Mouse (Mus musculus) megakaryocyte, adult 5-6 weeks (primary cell): ENCODE results near the gene Tlcd2. TPM values are rescaled to one million over a fixed set of nuclear protein-coding genes. Genes with fewer than 3 reads are reported as not detected.

ENCODE experiments used
- ATAC-seq: 2 replicates; pipeline ENCODE4 v1.8.0; 2016; ENCODE audit warnings: mild to moderate bottlenecking, inconsistent platforms; ENCODE audit not compliant: poor library complexity, severe bottlenecking
- total RNA-seq, 2 experiments: library from RNA; stranded (forward) in 1 of 2; stranded (reverse) in 1 of 2; fragments of 153-499, 151-499 nt in 1 of 2; fragments of 221-1000, 200-1000 nt in 1 of 2; gene quantifications; 2 replicates each; pipeline versions ENCODE4 v1.2.3 to v1.2.4; 2015 to 2017

Tlcd2 gene
- total RNA-seq, 2 experiments from 2014 or later = 3.1 to 5.4 TPM

DNA sequence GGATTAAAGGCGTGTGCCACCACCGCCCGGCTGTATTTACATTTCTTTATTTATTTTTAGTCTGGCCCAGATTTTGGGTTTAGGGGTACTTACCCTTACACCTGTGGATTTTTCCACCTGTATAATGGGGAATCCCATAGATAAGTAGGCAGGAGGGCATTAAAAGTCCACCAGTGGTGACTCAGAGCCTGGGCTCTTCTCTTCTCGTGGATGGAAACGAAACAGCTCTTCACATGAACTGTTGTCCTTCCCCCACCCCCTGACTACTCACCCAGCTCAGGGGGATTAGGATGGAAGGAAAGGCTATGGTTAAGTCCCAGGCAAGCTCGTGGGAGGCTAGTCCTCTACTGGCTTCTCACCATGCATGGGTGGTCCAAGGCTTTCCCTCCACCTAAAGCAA lies 2.9 kb downstream of the Tlcd2 start:
- ATAC-seq = no peak

DNA sequence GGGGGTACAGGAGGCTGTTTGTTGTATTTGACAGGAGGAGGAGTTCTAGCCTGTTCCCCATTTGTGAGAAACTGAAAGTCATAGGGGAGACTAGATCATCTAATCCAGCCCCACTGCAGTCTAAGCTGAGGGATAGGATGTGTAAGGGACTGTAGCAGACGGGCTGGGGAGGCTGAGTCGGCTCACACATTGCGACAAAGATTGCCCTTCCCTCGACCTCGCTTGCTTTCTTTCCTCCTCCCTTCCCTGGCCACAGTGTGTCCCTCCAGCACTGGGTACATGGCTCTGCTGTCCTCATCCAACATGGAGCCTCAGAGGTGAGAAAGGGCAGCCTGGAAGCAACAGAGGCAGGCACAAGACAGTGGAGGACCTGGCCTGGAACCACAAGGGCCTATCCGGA lies 3.5 kb downstream of the Tlcd2 start:
- ATAC-seq = no peak

- ATAC-seq = no peak
Observed at GRCm38 (mm10) chr11:75466731-75467505, 5.4 kb downstream of the Tlcd2 start.

GRCm38 (mm10) chr11:75467512-75468215 lies 6.1 kb downstream of the Tlcd2 start:
- peak; percentile 60 for ATAC-seq

- no peak for ATAC-seq
Observed at GRCm38 (mm10) chr11:75468410-75468809, 6.9 kb downstream of the Tlcd2 start.

- ATAC-seq = no peak
Observed at GRCm38 (mm10) chr11:75469261-75469660, 7.7 kb downstream of the Tlcd2 start.

DNA sequence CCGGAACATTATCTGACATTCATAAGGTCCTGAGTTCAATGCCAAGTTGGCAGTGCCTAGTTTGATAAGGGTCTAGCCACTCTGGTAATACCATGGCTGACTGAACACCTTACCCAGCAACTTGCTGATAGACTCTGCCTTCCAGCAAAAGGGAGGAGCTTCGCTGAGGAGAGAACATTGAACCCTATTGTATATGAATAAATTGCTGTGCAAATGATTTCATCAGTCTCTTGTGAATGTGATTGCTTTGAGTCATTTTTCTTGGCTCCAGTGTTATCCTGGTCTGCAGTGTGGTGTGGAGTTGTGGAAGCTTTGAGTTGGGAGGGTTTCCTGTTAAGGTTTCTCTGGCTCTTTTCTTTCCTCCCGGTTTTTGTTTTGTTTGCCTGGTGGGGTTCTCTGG lies 9.2 kb downstream of the Tlcd2 start:
- ATAC-seq = no peak

GRCm38 (mm10) chr11:75472469-75473081 lies 11.1 kb downstream of the Tlcd2 start:
- ATAC-seq = peak; percentile 77

DNA sequence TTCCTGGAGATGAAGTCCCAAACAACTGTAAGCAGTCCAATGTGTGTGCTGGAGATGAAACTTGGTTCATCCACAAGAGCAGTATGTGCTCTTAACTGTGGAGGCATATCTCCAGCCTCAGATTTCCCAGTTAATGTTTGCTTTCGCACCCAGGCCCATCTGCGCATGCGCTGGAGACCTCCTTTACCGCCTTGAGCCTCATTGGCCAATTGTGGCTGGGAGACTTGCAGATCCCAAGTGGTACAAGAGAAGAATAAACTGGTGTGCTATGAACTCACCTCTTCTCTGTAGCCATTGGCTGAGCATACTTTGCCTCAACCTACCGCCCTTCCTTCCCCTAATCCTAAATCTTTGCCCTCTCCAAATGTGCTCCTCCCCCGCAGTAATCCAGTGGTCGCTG lies 11.9 kb downstream of the Tlcd2 start:
- no peak for ATAC-seq

DNA sequence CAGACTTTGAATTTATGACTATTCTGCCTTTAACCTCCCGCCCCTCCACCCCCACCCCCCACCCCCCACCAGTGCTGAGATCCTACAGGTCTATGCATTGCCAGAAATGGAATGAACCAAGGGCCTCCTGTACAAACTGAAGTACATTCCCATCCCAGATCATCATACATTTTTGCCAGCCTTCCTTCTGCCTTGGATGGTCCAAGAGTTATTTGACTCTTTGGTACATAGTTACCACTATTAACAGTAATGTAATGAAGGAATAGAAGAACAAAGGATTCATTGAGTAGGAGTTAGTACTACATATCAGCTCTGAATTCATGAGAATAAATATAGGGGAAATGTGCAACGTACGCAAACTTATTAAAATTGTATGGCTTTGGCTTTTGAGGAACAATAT lies 24.7 kb downstream of the Tlcd2 start:
- 0 out of 2 replicates have a peak, but pooled peaks have one; percentile 1 for ATAC-seq

GRCm38 (mm10) chr11:75486601-75487285 lies 25.2 kb downstream of the Tlcd2 start, which contains the start of gene Prpf8:
TSS of gene Prpf8 (plus strand) at chr11:75486816.
- peak; percentile 100 for ATAC-seq

DNA sequence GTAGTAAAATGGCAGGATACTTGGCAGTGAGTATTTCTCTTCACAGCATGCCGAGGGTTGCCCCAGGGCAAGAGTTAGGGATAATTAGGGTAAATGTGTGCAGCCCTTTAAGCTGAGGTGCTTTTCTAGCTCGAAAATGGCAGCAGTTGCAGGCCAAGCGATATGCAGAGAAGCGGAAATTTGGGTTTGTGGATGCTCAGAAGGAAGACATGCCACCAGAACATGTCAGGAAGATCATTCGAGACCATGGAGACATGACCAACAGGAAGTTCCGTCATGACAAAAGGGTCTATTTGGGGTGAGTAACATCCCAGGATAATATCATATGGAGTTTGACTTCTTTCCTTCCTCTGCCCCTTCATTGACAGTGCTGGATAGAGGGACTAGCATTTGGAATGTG lies 26.0 kb downstream of the Tlcd2 start:
- ATAC-seq = no peak

DNA sequence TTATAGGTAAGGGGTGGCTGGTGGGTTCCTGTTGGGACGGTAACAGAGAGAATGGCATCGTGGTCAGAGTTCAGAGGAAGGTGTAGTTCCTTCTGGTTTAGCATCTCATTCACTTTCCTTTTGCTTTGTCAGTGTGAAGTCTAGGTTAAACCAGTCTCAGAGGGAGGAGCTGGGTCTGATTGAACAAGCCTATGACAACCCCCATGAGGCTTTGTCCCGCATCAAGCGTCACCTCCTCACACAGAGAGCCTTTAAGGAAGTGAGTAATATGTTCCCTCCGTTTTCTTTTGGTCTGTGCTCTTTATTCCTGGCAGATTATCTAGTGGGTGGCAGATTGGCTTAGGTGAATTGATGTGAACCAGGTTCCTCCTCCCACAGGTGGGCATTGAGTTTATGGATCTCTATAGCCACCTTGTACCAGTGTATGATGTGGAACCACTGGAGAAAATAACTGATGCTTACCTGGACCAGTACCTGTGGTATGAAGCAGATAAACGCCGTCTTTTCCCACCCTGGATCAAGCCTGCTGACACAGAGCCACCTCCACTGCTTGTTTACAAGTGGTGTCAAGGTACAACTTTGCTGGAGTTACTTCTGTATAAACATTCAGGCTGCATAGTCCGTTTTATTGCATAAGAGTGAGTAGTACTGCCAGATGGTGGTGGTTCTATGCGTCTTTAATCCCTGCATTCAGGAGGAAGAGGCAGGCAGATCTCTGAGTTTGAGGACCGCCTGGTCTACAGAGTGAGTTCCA lies 33.0 kb downstream of the Tlcd2 start:
- no peak for ATAC-seq

GRCm38 (mm10) chr11:75498126-75498525 lies 36.6 kb downstream of the Tlcd2 start:
- no peak for ATAC-seq

- ATAC-seq = no peak
Observed at GRCm38 (mm10) chr11:75508162-75508561, 46.6 kb downstream of the Tlcd2 start.

DNA sequence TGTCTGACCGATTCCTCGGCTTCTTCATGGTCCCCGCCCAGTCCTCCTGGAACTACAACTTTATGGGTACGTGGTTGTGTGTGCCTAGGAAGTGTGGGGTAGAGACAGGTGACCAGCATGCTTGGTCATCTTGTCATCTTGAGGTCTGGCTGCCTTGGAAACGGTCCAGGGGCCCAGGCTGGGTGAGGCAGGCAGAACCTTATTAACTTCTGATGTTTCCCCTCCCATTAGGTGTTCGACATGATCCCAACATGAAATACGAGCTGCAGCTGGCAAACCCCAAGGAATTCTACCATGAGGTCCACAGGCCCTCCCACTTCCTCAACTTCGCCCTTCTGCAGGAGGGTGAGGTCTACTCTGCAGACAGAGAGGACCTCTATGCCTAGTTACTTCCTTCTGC lies 47.4 kb downstream of the Tlcd2 start:
- no peak for ATAC-seq

GRCm38 (mm10) chr11:75509741-75510626 lies 48.5 kb downstream of the Tlcd2 start, which contains the start of gene Rilp:
TSS of gene Rilp (plus strand) at chr11:75510094.
- ATAC-seq = peak; percentile 54

DNA sequence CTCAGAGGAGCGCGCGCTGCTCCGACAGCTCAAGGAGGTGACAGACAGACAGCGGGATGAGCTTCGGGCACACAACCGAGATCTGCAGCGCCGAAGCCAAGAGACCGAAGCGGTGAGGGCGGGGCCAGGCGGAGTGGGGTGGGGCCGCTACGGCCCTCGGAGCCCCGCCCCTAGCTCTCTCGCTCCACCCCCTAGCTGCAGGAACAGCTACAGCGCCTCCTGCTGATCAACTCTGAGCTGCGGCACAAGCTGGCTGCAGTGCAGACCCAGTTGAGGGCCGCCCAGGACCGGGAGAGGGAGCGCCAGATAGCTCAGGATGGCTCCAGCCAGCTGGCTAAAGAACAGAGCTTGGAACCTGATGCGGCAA lies 49.1 kb downstream of the Tlcd2 start:
- peak; percentile 96 for ATAC-seq

DNA sequence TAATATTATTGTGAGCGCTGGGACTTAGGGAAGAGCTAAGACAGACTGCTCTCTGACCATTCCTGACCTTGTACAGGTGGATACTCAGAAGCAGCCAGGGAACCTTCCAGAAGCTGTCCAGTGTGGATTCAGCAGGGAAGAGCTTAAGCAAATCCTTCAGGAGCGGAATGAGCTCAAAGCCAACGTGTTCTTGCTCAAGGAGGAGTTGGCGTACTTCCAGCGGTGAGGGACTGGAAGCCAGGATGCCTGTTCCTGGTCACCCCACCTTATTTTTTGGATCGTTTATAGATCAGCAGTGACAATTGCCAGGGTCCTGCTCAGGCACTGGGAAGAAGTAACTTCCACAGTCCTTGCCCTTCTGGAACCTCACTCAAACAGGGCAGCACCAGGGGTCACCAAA lies 49.7 kb downstream of the Tlcd2 start:
- ATAC-seq = no peak
